8 mouse cellular contexts compared by ENCODE assay signal in the genomic region with DNA sequence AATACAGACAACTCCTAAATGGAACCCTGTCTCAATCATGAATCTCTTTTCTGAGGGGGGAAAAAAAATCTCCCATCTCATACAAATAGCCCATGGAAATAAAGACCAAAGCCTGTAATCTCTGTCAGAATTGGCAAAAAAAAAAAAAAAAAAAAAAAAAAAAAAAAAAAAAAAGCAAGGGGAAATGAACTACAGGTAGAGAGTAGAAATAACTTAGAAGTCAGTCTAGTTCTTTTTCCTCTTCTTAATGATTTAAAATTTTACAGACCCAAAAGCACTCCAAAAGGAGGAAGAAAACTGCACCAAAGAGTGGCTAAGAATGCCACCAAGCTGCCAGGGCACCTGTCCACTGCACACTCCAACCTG. TPM values are rescaled to one million over a fixed set of nuclear protein-coding genes. Genes with fewer than 3 reads are reported as not detected.
DNase-seq lines count a peak whose midpoint lies in the region; ATAC-seq lines count a peak whose summit lies in the region.

No protein-coding gene starts in this region.

- no peaks in the 10 kb centered on the region for H3K36me3 ChIP-seq in heart, embryonic 10.5 days
- H3K36me3 ChIP-seq in forebrain, embryonic 14.5 days (ENCODE audit: control insufficient read depth, insufficient read depth, low read length) = no peaks in the 10 kb centered on the region
- H3K36me3 ChIP-seq in liver, embryonic 15.5 days (replicated peaks) = no peaks in the 10 kb centered on the region

- H3K27me3 ChIP-seq in heart, embryonic 10.5 days (ENCODE audit: insufficient read depth, poor library complexity, severe bottlenecking) = no peaks in the 10 kb centered on the region
- peaks cover 8% of the 10 kb centered on the region; the same call in 1 of the 2 replicates for H3K27me3 ChIP-seq in forebrain, embryonic 14.5 days (replicated peaks; ENCODE audit: control insufficient read depth, insufficient read depth, low read length)
- H3K27me3 ChIP-seq in liver, embryonic 15.5 days = peaks cover 7% of the 10 kb centered on the region

- peak overlapping the region; percentile 99 for H3K4me2 ChIP-seq in forebrain, embryonic 14.5 days (ENCODE audit: low read length)
- peak overlapping the region; percentile 94 for H3K4me2 ChIP-seq in liver, embryonic 15.5 days

- no peak overlapping the region; the same call in 1 of the 2 replicates for H3K9ac ChIP-seq in forebrain, embryonic 14.5 days (ENCODE audit: low read length)
- H3K9ac ChIP-seq in liver, embryonic 15.5 days = peak overlapping the region; percentile 66

- no peaks in the 10 kb centered on the region for H3K9me3 ChIP-seq in heart, embryonic 10.5 days
- no peaks in the 10 kb centered on the region for H3K9me3 ChIP-seq in forebrain, embryonic 14.5 days (replicated peaks; ENCODE audit: control insufficient read depth, low read length)
- H3K9me3 ChIP-seq in liver, embryonic 15.5 days (replicated peaks) = no peaks in the 10 kb centered on the region

- DNase-seq in heart, embryonic 10.5 days (ENCODE audit: low spot score) = no peak
- DNase-seq in heart, adult 11 months = no peak
- DNase-seq in 3T3-L1 (ENCODE audit: low read depth, low spot score) (peak; percentile 9), adipocyte (ENCODE audit: low spot score) (no peak)
- DNase-seq in forebrain, embryonic 14.5 days (ENCODE audit: low spot score) = no peak
- DNase-seq in left cerebral cortex, postnatal 4 days = no peak
- no peak for DNase-seq in adrenal gland, postnatal 36 days

- 0 out of 2 replicates have a peak, but pooled peaks cover 7% of the 10 kb centered on the region for H3K4me1 ChIP-seq in heart, embryonic 10.5 days
- 0 out of 2 replicates have a peak, but pooled peaks cover 4% of the 10 kb centered on the region for H3K4me1 ChIP-seq in forebrain, embryonic 14.5 days (ENCODE audit: control insufficient read depth, insufficient read depth, low read length)
- H3K4me1 ChIP-seq in liver, embryonic 15.5 days (replicated peaks) = peaks cover 19% of the 10 kb centered on the region

- no peak for ATAC-seq in forebrain, embryonic 14.5 days
- ATAC-seq in liver, embryonic 15.5 days (ENCODE audit: insufficient read depth) = no peak

- no peak overlapping the region for H3K27ac ChIP-seq in heart, embryonic 10.5 days
- no peak overlapping the region for H3K27ac ChIP-seq in forebrain, embryonic 14.5 days (ENCODE audit: low read depth, low read length)
- 0 out of 2 replicates have a peak overlapping the region, but pooled peaks have one; percentile 24 for H3K27ac ChIP-seq in liver, embryonic 15.5 days (replicated peaks)

- intact Hi-C loops in left cerebral cortex, postnatal 4 days (cut with DNase I) = loop anchor here (5.0 kb wide), 2 partner anchors 226 to 299 kb away; no protein-coding TSS in a partner anchor

- peak overlapping the region; percentile 89 for H3K4me3 ChIP-seq in heart, embryonic 10.5 days
- peak overlapping the region; percentile 74 for H3K4me3 ChIP-seq in forebrain, embryonic 14.5 days (ENCODE audit: low read depth, low read length)
- peak overlapping the region; percentile 74 for H3K4me3 ChIP-seq in liver, embryonic 15.5 days (replicated peaks)

RNA-seq across cellular contexts. Expression of a gene that starts 1.1 kb away (rescaled TPM):
- polyA plus RNA-seq in heart, embryonic 10.5 days (2016; fragmentation: Nextera tagmentation; extraction: Ambion mirVana) = 1.2 and 2.2 TPM in 2 replicates
- polyA plus RNA-seq in forebrain, embryonic 14.5 days (2014; fragmentation: Nextera tagmentation; extraction: Ambion mirVana) = 1.3 and 1.4 TPM in 2 replicates
- polyA plus RNA-seq in liver, embryonic 15.5 days (2015; fragmentation: Nextera tagmentation; extraction: Ambion mirVana) = 2.9 and 4.2 TPM in 2 replicates
- 10 to 100 TPM in 1 of 2 experiments, 1 to 10 TPM in 1; 8.8 to 11.5 TPM for total RNA-seq in left cerebral cortex, postnatal 4 days (2021)
- total RNA-seq in adrenal gland, postnatal 36 days (2021) = 1 to 10 TPM; 4.2 to 4.5 TPM
